Mouse (Mus musculus) heart, embryonic 11.5 days (tissue): ENCODE measurements at regions not wholly inside any gene's neighbourhood (a gene's known extent, or its start where the extent isn't known, plus 50 kb on each side); places are given as distances from the start of the nearest gene placed in this dataset.

Source experiments
- ATAC-seq: fragments of 200-750 bp; cut with Nextera tagmentation; replicated peaks from 2 replicates; pipeline ENCODE4 v1.8.0; 2017; ENCODE audit warnings: moderate library complexity; ENCODE audit not compliant: insufficient number of reproducible peaks, low FRiP score, low TSS enrichment
- H3K27ac ChIP-seq: fragments of 300-500 bp; sonication (generic); 2 replicates; pipeline ENCODE4 v1.5.1; 2014; ENCODE audit warnings: mild to moderate bottlenecking, low read depth, low read length
- H3K27me3 ChIP-seq: fragments of 300-500 bp; sonication (generic); 2 replicates; pipeline ENCODE4 v1.6.1; 2014; ENCODE audit warnings: mild to moderate bottlenecking, low read length, mixed read lengths; ENCODE audit not compliant: control insufficient read depth, insufficient read depth
- H3K36me3 ChIP-seq: fragments of 300-500 bp; sonication (generic); 2 replicates; pipeline ENCODE4 v1.6.1; 2014; ENCODE audit warnings: mild to moderate bottlenecking, low read length, moderate library complexity, mixed read lengths; ENCODE audit not compliant: control insufficient read depth, insufficient read depth
- H3K4me1 ChIP-seq: fragments of 300-500 bp; sonication (generic); 2 replicates; pipeline ENCODE4 v1.6.1; 2014; ENCODE audit warnings: low read length; ENCODE audit not compliant: control insufficient read depth, insufficient read depth
- H3K4me2 ChIP-seq: fragments of 300-500 bp; sonication (generic); 2 replicates; pipeline ENCODE4 v1.6.1; 2014; ENCODE audit warnings: mild to moderate bottlenecking, moderate library complexity
- H3K4me3 ChIP-seq: fragments of 300-500 bp; sonication (generic); 2 replicates; pipeline ENCODE4 v1.5.1; 2014; ENCODE audit warnings: low read depth, low read length
- H3K9ac ChIP-seq: fragments of 300-500 bp; sonication (generic); 2 replicates; pipeline ENCODE4 v1.6.1; 2014; ENCODE audit warnings: mild to moderate bottlenecking, low read depth, low read length, moderate library complexity
- H3K9me3 ChIP-seq: fragments of 300-500 bp; sonication (generic); replicated peaks from 2 replicates; pipeline ENCODE4 v1.6.1; 2016; ENCODE audit warnings: low read length; ENCODE audit not compliant: control insufficient read depth
- WGBS: fragments of 180-500 bp; shearing (Covaris S2); extraction: QIAGEN DNeasy Blood & Tissue Kit; methylation state at CpG from one replicate; pipeline ENCODE4 v1.1.7; 2014; ENCODE audit not compliant: insufficient replicate concordance; 5-methylcytosine and 5-hydroxymethylcytosine counted together

DNA sequence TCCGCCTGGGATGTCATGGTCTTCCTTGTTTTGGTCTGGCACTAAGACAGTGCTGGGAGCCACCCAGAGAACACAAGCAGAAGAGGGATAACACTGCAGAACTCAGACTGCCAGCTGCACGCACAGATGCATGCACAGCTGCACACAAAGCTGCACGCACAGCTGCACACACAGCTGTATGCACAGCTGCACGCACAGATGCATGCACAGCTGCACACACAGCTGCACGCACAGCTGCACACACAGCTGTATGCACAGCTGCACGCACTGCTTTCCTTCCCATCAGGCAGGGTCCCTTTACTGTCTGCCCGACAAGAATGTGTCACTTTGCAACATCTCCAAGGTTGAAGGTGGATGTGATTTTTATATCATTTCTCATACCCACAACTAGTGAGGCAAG, 122.9 kb upstream of the Egln3 start:
- Histone ChIP-seq H3K4me1 (no peaks in the 10 kb centered on the region), H3K27ac (no peak overlapping the region), H3K4me3 (no peak overlapping the region), H3K4me2 (no peak overlapping the region), H3K9ac (no peak overlapping the region), H3K36me3 (no peaks in the 10 kb centered on the region), H3K27me3 (no peaks in the 10 kb centered on the region), H3K9me3 (no peaks in the 10 kb centered on the region)
- 83% methylated on average over 7 of the region's 7 CpGs for whole genome bisulfite sequencing
- no peak for ATAC-seq

DNA sequence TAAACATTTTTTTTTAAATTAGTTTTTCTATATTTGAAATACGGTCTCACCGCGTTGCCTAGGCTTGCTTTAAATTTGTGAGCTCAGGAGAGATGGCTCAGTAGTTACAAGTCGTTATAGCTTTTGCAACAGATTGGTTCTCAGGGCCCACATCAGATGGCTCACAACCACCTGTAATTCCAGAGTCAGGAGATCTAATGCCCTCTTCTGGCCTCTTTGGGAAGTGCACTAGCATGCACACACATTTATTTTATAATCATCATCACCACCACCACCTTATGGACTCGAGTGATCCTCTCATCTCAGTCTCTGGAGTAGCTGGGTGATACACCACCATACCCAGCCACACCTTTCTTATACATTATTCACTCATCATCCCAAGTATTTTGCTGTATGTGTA, 116.9 kb upstream of the Egln3 start:
- Histone ChIP-seq H3K4me1 (peaks cover 4% of the 10 kb centered on the region; the same call in 1 of the 2 replicates), H3K4me3 (no peak overlapping the region), H3K9ac (no peak overlapping the region), H3K27me3 (0 out of 2 replicates have a peak, but pooled peaks cover 2% of the 10 kb centered on the region), H3K36me3 (no peaks in the 10 kb centered on the region), H3K27ac (no peak overlapping the region), H3K9me3 (no peaks in the 10 kb centered on the region), H3K4me2 (no peak overlapping the region)
- 90% methylated on average over 5 of the region's 5 CpGs for WGBS
- ATAC-seq = no peak

DNA sequence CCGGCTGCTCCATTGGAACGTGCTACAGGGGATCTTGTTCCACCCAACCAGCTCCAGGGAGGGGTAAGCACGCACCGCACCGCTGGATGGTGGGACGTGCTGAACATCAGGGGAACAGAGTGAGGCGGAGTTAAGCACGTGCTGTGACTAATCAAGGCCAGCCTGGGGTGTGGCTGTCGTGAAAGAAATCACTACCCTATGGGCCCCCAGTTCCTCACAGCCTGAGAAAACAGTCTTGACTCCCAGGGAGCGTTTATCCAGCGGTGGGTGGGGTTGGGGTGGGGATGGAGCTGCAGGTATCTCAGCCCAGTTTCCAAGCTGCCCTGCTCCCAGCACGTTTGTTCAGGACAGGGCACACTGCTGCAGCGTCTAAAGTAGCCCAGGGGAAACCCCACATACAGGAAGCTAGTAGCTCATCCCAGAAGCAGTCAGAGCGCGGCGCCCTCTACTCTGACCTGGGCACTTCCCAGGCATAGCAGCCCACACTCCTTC, 113.4 kb upstream of the Egln3 start:
- 1% methylated on average over 16 of the region's 16 CpGs for WGBS
- H3K36me3 ChIP-seq = no peaks in the 10 kb centered on the region
- 0 out of 2 replicates have a peak overlapping the region, but pooled peaks have one; percentile 39 for H3K9ac ChIP-seq
- peaks cover 6% of the 10 kb centered on the region; the same call in 1 of the 2 replicates for H3K27me3 ChIP-seq
- peak overlapping the region; percentile 67 for H3K4me2 ChIP-seq
- H3K9me3 ChIP-seq = no peaks in the 10 kb centered on the region
- peaks cover 11% of the 10 kb centered on the region; the same call in 1 of the 2 replicates for H3K4me1 ChIP-seq
- H3K4me3 ChIP-seq = peak overlapping the region; percentile 30
- ATAC-seq = 0 out of 2 replicates have a peak, but pooled peaks have one; percentile 55
- no peak overlapping the region for H3K27ac ChIP-seq

DNA sequence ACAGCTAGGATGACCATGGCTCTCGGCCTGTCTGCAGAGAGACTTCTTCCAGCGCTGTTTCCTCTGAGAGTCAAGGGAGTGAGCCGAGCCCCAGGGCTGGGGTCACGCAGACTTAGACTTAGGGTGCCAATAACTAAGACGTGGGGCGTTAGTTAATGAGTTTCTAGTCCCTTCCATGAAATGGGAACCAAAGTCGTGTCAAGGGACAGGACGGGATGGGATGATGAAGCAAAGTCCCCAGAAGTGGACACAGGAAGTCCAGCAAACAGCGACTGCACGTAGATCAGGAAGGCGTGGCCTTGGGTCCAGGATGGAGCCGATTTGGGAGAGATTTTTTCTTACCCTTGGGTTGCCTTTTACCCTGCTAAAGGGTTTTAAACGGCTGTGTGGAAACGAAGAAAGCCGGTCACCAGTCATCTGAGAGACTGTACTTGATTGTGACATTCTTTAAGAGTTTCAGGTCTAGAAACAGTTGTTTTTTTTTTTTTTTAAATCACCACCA, 112.5 kb upstream of the Egln3 start:
- Histone ChIP-seq H3K9ac (no peak overlapping the region), H3K27ac (no peak overlapping the region), H3K36me3 (no peaks in the 10 kb centered on the region), H3K27me3 (peaks cover 6% of the 10 kb centered on the region; the same call in 1 of the 2 replicates), H3K4me1 (peaks cover 11% of the 10 kb centered on the region; the same call in 1 of the 2 replicates), H3K9me3 (no peaks in the 10 kb centered on the region), H3K4me2 (no peak overlapping the region), H3K4me3 (no peak overlapping the region)
- 48% methylated on average over 15 of the region's 15 CpGs for WGBS
- no peak for ATAC-seq

DNA sequence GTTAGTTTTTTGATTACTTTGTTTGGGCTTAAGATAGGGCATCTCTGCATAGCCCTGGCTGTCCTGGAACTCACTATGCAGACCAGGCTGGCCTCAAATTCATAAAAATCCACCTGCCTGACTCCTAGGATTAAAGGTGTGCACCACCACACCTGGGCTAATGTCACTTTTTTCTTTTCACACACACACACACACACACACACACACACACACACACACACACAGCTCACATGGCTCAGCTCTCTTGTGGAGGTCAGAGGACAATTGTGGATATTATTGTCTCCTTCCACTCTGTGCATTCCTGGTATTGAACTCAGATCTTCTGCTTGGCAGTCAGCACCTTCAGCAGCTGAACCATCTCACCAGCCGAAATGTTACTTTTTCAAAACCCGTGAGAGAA, 110.5 kb upstream of the Egln3 start:
- Histone ChIP-seq H3K9ac (no peak overlapping the region), H3K27me3 (peaks cover 6% of the 10 kb centered on the region; the same call in 1 of the 2 replicates), H3K4me3 (no peak overlapping the region), H3K36me3 (no peaks in the 10 kb centered on the region), H3K4me2 (no peak overlapping the region), H3K27ac (no peak overlapping the region), H3K4me1 (peaks cover 11% of the 10 kb centered on the region; the same call in 1 of the 2 replicates), H3K9me3 (no peaks in the 10 kb centered on the region)
- ATAC-seq = no peak
- WGBS = 64% methylated on average over 2 of the region's 2 CpGs

DNA sequence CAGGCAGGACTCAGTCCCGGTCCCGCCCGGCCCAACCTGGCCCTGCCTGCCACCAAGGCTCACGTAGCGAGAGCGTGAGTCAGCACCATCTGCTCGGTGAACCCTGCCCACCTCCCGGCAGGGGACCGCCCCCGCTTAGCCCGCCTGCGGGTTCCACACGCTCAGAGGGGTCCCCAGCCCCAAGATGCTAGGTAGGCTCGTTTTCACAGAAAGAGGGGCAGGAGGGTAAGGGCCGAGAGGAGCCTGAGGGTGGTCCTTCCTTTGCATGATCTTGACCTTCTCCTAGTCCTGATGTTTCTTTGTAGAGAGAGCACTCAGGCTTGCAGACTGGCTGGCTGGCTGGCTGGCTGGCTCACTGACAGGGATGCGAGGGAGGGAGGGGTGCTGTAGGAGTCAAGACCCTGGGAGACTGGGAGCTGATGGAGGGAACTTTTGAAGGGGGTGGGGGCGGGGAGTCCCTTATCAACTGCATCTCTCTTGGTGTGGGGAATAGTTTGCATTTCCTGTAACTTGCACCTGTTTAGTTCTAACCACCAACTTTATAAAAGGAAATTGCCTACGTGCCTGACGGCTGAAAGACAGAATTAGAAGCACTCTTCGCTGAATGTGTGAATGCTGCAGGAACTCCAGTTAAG, 109.7 kb upstream of the Egln3 start:
- Histone ChIP-seq H3K9ac (peak overlapping the region; percentile 63), H3K27ac (peak overlapping the region; percentile 46; the same call in 1 of the 2 replicates), H3K9me3 (no peaks in the 10 kb centered on the region), H3K36me3 (no peaks in the 10 kb centered on the region), H3K4me1 (peaks cover 11% of the 10 kb centered on the region; the same call in 1 of the 2 replicates), H3K27me3 (peaks cover 6% of the 10 kb centered on the region; the same call in 1 of the 2 replicates), H3K4me2 (peak overlapping the region; percentile 88), H3K4me3 (peak overlapping the region; percentile 44)
- peak; percentile 68 for ATAC-seq
- under 1% methylated on average over 20 of the region's 20 CpGs for WGBS

DNA sequence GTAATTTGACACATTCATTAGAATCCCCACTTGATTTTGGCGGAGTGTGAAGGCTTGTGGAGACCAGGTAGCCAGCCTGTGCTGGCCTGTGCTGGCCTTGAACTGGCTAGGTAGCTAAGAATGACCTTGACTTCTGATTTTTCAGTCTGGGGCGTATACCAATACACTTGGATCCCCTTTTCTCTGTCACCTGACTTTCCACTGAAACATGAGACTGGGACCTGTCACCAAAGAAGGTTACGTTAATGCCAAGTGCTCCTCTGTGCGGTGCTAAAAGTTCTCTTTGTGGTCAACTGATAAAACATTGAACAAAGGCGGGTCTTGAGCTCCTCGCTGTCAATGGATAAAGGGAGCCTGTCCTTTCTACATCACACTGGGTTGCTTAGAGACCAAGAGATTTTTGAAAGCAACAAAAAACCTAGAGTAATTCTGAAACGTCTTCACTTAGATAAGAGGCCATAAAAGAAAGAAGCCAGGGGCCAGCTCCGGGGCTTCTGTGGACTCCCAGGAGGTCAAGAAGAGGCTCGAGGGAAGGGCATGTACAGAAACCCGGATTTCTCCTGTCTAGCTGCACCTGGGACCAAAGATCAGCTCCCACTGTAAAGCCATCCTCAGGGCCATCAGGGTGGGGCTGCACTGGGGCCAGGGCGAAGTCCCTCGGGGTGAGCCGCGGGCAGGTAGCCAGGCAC, 109.0 kb upstream of the Egln3 start:
- Histone ChIP-seq H3K27ac (peak overlapping the region; percentile 46; the same call in 1 of the 2 replicates), H3K4me1 (peaks cover 11% of the 10 kb centered on the region; the same call in 1 of the 2 replicates), H3K9ac (peak overlapping the region; percentile 63), H3K36me3 (no peaks in the 10 kb centered on the region), H3K4me2 (peak overlapping the region; percentile 88), H3K4me3 (peak overlapping the region; percentile 44), H3K27me3 (peaks cover 6% of the 10 kb centered on the region; the same call in 1 of the 2 replicates), H3K9me3 (no peaks in the 10 kb centered on the region)
- 10% methylated on average over 14 of the region's 14 CpGs for WGBS
- ATAC-seq = no peak

DNA sequence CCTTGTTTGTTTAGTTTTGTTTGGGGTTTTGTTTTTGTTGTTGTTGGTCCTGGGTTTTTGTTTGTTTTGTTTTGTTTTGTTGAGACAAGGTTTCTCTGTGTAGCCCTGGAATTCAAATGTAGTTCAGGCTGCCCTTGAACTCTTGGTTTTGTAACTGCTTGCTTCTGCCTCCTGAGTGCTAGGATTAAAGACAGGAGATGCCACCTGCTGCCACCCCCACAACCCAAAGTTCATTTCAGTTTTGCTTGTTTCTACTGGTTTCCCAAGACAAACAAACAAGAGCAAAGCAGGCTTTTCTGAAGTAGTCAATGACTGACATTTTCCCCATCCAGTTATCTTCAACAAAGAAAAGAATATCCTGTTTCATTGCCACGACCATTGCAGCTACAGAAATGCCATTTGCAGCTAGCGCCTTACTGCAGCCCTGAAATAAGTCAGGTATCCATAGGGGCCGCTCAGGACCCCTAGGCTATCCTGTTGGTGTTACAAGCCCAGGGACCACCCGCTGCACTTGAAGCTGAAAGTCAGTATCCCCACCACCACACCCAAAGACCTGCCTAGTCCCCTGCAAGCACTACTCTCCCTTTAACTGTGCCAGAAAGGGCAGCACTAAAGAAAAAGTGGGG, 108.3 kb upstream of the Egln3 start:
- no peak for ATAC-seq
- no peak overlapping the region for H3K27ac ChIP-seq
- no peak overlapping the region for H3K4me2 ChIP-seq
- H3K9ac ChIP-seq = no peak overlapping the region
- H3K9me3 ChIP-seq = no peaks in the 10 kb centered on the region
- H3K36me3 ChIP-seq = no peaks in the 10 kb centered on the region
- H3K4me3 ChIP-seq = no peak overlapping the region
- H3K27me3 ChIP-seq = peaks cover 6% of the 10 kb centered on the region; the same call in 1 of the 2 replicates
- peaks cover 8% of the 10 kb centered on the region; the same call in 1 of the 2 replicates for H3K4me1 ChIP-seq
- WGBS = 38% methylated on average over 4 of the region's 4 CpGs
